Mouse (Mus musculus) erythroid progenitor cell, adult 5-6 weeks (primary cell): Measurements from ENCODE around the gene Ttc23. TPM values are rescaled to one million over a fixed set of nuclear protein-coding genes. Genes with fewer than 3 reads are reported as not detected.

Source experiments
- ATAC-seq: replicated peaks from 2 replicates; pipeline ENCODE4 v1.8.0; 2016; ENCODE audit warnings: moderate number of reproducible peaks, mild to moderate bottlenecking, moderate TSS enrichment, inconsistent platforms; ENCODE audit not compliant: poor library complexity, low FRiP score, severe bottlenecking
- total RNA-seq, 2 experiments: library from RNA; stranded (forward) in 1 of 2; stranded (reverse) in 1 of 2; fragments of 150-400 nt in 1 of 2; fragments of 186-747, 209-891 nt in 1 of 2; gene quantifications; 2 replicates each; pipeline versions ENCODE4 v1.2.3 to v1.2.4; 2015 to 2017; ENCODE audit warnings: low replicate concordance in 2 of 2

Gene Ttc23
- total RNA-seq, 2 experiments from 2014 or later = not detected

DNA sequence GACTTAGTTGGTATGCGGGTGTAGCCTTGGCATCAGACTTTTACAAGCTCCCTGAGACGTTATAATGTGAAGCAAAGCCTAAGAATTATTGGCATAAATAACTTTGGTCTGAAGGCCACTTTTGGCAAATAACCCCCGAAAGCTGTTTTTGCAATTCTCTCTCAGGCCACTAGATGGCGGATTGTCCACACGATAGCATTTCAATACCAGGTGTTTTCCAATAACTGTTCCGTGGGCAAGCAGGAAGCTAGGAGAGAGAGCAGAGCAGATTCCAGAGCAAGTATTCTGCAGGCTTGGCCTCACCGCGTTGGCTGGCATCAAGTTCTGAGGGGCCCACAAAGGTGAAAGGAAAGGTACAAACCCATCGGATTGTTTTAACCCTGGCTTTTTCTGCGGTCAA lies 141.5 kb downstream of the Ttc23 start:
- no peak for ATAC-seq

DNA sequence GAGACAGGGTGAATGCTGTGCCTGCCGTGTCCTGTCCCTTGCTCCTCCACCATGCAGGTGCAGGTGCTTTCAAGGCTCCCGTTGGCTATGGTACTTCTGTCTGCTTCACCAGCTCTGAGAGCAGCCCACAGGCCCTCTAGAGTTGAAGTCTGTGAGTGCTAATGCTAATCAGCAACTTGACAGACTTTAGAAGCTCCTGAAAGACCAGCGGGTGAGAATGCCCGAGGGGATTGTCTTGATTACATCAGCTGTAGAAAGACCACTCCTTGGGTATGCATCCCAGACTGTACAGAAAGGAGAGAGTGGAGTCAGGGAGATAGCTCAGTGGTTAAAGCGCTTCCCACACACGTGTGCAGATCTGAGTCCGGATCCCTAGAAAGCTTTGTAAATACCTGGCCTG lies 144.0 kb downstream of the Ttc23 start:
- ATAC-seq = no peak

DNA sequence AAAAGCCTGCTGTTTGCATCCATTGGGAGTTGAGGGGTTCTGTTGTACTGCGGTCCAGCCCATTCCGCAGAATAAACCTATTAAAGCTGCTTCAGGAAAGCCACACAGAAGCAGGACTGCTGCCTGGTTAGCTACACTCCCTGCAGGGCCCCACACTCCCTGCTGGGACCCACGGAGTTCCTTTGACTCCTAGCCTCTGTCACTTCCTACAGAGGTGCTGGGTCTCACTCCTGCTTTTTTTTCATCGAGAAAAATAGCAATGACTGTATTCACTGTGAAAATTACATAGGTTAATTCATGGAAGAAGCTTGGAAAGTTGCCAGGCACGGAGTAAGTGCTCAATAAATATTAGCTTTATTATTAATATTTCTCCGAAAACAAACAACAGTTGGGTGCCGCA lies 146.2 kb downstream of the Ttc23 start:
- no peak for ATAC-seq

DNA sequence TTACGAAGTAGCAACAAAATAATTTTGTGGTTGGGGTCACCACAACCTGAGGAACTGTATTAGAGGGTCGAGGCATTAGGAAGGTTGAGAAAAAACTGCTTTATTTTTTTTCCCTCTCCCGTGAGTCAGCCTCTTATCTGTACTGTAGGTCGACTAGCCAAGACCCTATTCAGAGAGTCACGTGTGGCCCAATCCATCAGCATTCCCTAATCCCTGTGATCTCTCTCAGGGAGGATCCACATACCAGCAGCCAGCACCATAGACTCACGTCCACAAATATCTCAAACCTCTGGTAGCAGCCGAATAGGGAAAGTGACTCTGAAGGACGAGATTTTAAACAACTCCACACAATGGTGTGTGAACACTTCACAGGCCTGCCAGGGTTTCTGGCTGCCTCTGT lies 149.9 kb downstream of the Ttc23 start:
- no peak for ATAC-seq

DNA sequence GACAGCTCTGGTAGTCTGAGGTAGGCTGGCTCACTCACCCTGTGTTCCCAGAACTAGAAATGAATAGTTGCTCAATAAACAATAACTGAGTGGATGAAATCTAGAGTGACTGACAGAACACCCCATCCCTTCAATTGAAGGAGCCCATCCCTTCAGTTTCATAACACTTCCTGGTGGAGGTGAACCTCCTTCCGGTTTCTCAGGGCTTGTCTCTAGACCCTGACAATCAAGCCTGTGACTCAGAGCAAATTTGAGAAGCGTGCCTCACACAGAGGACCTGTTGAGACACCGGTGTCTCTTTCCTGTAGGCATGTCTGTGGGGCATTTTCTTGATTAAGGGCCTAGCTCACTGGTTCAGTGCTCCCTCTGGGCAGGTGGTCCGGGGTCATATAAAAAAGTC lies 151.3 kb downstream of the Ttc23 start:
- no peak for ATAC-seq

DNA sequence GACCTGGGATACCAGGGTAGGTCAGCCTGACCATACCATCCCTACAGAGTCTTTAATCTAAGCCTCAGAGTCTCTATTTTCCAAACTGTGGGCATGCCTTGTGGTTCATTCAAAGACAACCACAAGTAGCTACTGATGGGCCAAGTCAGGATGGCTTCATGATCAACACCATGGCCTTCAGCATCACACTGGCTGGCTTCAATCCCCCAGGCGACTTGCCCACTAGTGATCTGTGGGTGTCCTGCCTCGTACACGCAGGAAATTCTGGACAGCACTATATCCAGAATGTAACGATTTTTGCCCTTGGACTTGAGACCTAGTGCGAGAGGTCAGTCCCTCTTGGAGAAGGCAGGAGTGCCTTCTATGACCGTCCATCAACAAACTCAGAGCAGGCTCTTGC lies 153.3 kb downstream of the Ttc23 start:
- no peak for ATAC-seq

DNA sequence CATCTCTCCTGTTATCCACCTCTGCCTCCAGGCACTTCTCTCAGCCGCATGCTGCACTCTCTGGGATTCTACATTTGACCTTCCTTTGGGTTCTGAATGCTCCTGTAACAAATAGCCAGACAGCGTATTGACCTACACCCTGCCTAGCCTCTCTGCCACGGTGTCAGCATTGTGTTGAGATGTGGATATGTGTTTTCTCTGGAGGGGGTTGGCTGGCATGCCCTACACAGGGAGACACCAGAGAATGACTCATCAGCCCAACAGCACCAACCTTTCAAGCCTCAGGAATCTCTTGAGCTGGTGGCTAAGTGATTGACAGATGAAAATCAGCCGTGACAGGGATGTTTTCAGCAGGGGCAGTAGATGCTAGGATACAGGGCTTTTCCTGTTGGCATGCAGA lies 153.8 kb downstream of the Ttc23 start:
- ATAC-seq = no peak

DNA sequence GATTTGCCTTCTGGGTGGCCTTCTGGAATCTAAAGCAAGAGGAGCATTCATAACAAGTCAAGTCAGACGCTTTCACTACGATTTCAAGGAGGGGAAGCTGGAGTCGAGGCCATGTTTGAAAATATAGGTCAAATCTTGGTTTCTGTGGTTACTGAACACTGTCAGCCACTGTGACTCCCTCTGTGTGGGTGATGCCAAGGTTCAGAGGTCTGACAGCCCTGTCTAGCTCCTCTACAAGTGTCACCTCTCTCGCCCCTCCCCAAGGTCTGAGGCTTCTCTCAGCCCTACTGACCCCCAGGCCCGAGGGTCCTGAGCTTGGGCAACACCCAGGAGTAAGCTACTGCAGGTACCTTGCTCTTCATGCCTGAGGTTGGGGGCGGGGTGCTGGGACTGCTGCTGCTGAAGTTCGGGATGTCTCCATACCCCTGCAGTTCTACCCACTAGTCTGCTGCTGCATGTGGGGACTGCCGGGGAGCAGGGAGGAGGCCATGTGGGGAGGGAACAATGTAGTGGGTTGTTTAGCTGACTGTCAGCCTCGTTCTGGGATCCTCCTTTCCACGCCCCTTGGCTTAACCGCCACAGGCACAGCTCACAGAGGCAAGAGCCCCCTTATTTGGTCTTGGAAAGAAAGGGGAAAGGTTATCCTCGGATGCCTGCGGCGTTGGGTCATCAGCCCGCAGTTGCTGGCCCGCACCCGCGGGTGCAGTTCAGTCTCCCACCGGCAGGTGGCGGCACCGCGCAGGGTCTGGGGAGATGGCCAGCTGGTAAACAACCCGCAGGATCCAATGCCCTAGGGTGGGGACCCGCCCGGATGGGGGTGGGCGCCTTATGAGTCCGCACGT lies 156.0 kb downstream of the Ttc23 start:
- ATAC-seq = no peak

DNA sequence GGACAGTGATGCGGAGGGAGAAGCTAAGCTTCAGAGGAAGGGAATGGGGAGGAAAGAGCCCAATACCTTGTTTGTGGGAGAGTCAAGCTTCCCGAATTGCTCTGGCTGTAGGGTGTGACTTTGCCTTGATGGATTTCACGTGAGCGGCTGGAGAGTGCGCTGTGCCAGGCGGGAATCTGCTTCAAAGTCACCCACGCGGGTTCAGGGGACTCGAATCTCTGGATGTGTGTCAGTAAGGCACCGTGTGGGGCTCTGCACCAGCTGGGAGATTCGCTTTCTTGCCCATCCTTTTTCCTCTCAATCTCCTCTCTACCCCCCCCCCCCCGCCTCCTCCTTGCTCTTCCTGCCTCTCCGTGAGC lies 156.6 kb downstream of the Ttc23 start:
- ATAC-seq = no peak

Other genes starting within 250 kb of the Ttc23 start
- gene Lrrc28, start 2.1 kb upstream of the Ttc23 start, total RNA-seq (2015; ENCODE audit: low replicate concordance) = 11.2 and 13.4 TPM in 2 replicates
- 7.3 and 9.6 TPM in 2 replicates for gene Lrrc28, start 2.1 kb upstream of the Ttc23 start, total RNA-seq (2017; ENCODE audit: low replicate concordance)
- gene Synm, start 112.3 kb downstream of the Ttc23 start, total RNA-seq (2015; ENCODE audit: low replicate concordance) = 0.42 TPM in 1 of 2 replicates, not detected in the other
- gene Synm, start 112.3 kb downstream of the Ttc23 start, total RNA-seq (2017; ENCODE audit: low replicate concordance) = not detected in 2 replicates